Mouse (Mus musculus) cerebellum, postnatal 25 days (tissue): ENCODE results near the gene Veph1.

Experiments used
- DNase-seq, 2 experiments: peaks; one replicate each; pipeline ENCODE4 v3.0.0; 2021; ENCODE audit warnings: mixed read lengths in 2 of 2

Veph1 gene

GRCm38 (mm10) chr3:66007632-66008401, 288.8 kb downstream of the Veph1 start:
- no peak for DNase-seq

GRCm38 (mm10) chr3:66004989-66005388, 291.6 kb downstream of the Veph1 start:
- no peak for DNase-seq

- no peak for DNase-seq
Observed at GRCm38 (mm10) chr3:66004220-66004951, 292.3 kb downstream of the Veph1 start.
